Mouse (Mus musculus) CH12.LX (cell line): ENCODE measurements around the gene Macf1. TPM values are rescaled to one million over a fixed set of nuclear protein-coding genes. Genes with fewer than 3 reads are reported as not detected.

Source experiments
- DNase-seq: peaks from one replicate; pipeline ENCODE4 v3.0.0-alpha.2; 2013; ENCODE audit errors: extremely low read depth
- H3K27ac ChIP-seq: 2 replicates; pipeline ENCODE4 v1.5.1; 2012; ENCODE audit warnings: low read depth, mild to moderate bottlenecking, control low read depth, moderate library complexity; ENCODE audit not compliant: insufficient read depth
- H3K27me3 ChIP-seq: replicated peaks from 2 replicates; pipeline ENCODE3; 2012; ENCODE audit warnings: inconsistent platforms
- H3K36me3 ChIP-seq, 2 experiments: replicated peaks in 1 of 2; 2 replicates each; pipeline versions ENCODE3 to v1.6.1; 2012; ENCODE audit warnings: inconsistent platforms in 1 of 2, low read length in 1 of 2, mild to moderate bottlenecking in 1 of 2, mixed read lengths in 1 of 2, moderate library complexity in 1 of 2; ENCODE audit not compliant: control insufficient read depth in 1 of 2, insufficient read depth in 1 of 2
- H3K4me1 ChIP-seq, 2 experiments: 2 replicates each; pipeline ENCODE4 v1.6.1; 2012; ENCODE audit warnings: inconsistent platforms in 1 of 2, moderate library complexity in 1 of 2; ENCODE audit not compliant: insufficient read depth in 2 of 2, control insufficient read depth in 1 of 2
- H3K4me2 ChIP-seq: 2 replicates; pipeline ENCODE4 v1.6.1; 2012; ENCODE audit warnings: low read depth, mild to moderate bottlenecking, control low read depth; ENCODE audit not compliant: poor library complexity, insufficient read depth, severe bottlenecking
- H3K4me3 ChIP-seq, 3 experiments: fragments of 150-350 bp in 1 of 3; sonication (generic) in 1 of 3; replicated peaks in 1 of 3; 2 replicates each; pipeline versions ENCODE3 to v1.5.1; 2011 to 2012; ENCODE audit warnings: low read depth in 2 of 3, low read length in 2 of 3, mild to moderate bottlenecking in 2 of 3, moderate library complexity in 2 of 3, control low read depth in 1 of 3, improper control_type of control experiment in 1 of 3, inconsistent platforms in 1 of 3, mixed read lengths in 1 of 3; ENCODE audit not compliant: poor library complexity in 1 of 3
- H3K79me2 ChIP-seq: replicated peaks from 2 replicates; pipeline ENCODE4 v1.6.1; 2012; ENCODE audit warnings: mild to moderate bottlenecking, moderate library complexity; ENCODE audit not compliant: control insufficient read depth, poor library complexity, insufficient read depth, severe bottlenecking; ENCODE audit errors: extremely low read depth
- H3K9ac ChIP-seq: 2 replicates; pipeline ENCODE4 v1.6.1; 2012; ENCODE audit warnings: low read depth, mild to moderate bottlenecking, control low read depth, moderate library complexity; ENCODE audit not compliant: insufficient read depth
- H3K9me3 ChIP-seq: replicated peaks from 2 replicates; pipeline ENCODE3; 2012; ENCODE audit warnings: low read length, inconsistent platforms, mixed read lengths
- BHLHE40 ChIP-seq: IDR thresholded peaks from 2 replicates; pipeline ENCODE4 v1.6.1; 2011; ENCODE audit warnings: mild to moderate bottlenecking, low read depth, low read length, improper control_type of control experiment
- CTCF ChIP-seq, 2 experiments: IDR thresholded peaks in 1 of 2; conservative IDR thresholded peaks in 1 of 2; 2 replicates each; pipeline ENCODE4 v1.5.1; 2011 to 2012; ENCODE audit warnings: low read depth in 2 of 2, low read length in 2 of 2, improper control_type of control experiment in 1 of 2, inconsistent platforms in 1 of 2, mild to moderate bottlenecking in 1 of 2, moderate library complexity in 1 of 2
- ELF1 ChIP-seq: IDR thresholded peaks from 2 replicates; pipeline ENCODE4 v1.6.1; 2014; ENCODE audit warnings: low read depth, mild to moderate bottlenecking, inconsistent platforms, low read length, improper control_type of control experiment
- GABPA ChIP-seq: IDR thresholded peaks from 2 replicates; pipeline ENCODE4 v1.6.1; 2012; ENCODE audit warnings: low read depth, low read length, improper control_type of control experiment, inconsistent platforms; ENCODE audit not compliant: insufficient replicate concordance
- HCFC1 ChIP-seq: IDR thresholded peaks from 2 replicates; pipeline ENCODE4 v1.6.1; 2012; ENCODE audit warnings: low read depth, mild to moderate bottlenecking, inconsistent platforms, low read length, improper control_type of control experiment
- JUN ChIP-seq: IDR thresholded peaks from 2 replicates; pipeline ENCODE4 v1.6.1; 2011; ENCODE audit warnings: low read depth, mild to moderate bottlenecking, low read length, improper control_type of control experiment, moderate library complexity; ENCODE audit not compliant: insufficient read depth
- KAT2A ChIP-seq: IDR thresholded peaks from 2 replicates; pipeline ENCODE4 v1.6.1; 2012; ENCODE audit warnings: low read length, improper control_type of control experiment, inconsistent platforms; ENCODE audit not compliant: insufficient replicate concordance
- MAZ ChIP-seq: IDR thresholded peaks from 2 replicates; pipeline ENCODE4 v1.6.1; 2012; ENCODE audit warnings: low read depth, mild to moderate bottlenecking, inconsistent platforms, low read length, improper control_type of control experiment, moderate library complexity
- MXI1 ChIP-seq: IDR thresholded peaks from 2 replicates; pipeline ENCODE4 v1.6.1; 2011; ENCODE audit warnings: mild to moderate bottlenecking, low read depth, low read length, improper control_type of control experiment
- MYC ChIP-seq: IDR thresholded peaks from 2 replicates; pipeline ENCODE4 v1.6.1; 2011; ENCODE audit warnings: low read depth, mild to moderate bottlenecking, improper control_type of control experiment, low read length
- NRF1 ChIP-seq: IDR thresholded peaks from 2 replicates; pipeline ENCODE4 v1.6.1; 2014; ENCODE audit warnings: low read depth, mild to moderate bottlenecking, inconsistent platforms, low read length, improper control_type of control experiment, moderate library complexity
- PAX5 ChIP-seq: IDR thresholded peaks from 2 replicates; pipeline ENCODE4 v1.6.1; 2012; ENCODE audit warnings: low read length, inconsistent platforms, mixed read lengths
- POLR2AphosphoS2 ChIP-seq: IDR thresholded peaks from 2 replicates; pipeline ENCODE4 v1.6.1; 2011; ENCODE audit warnings: low read depth, low read length, improper control_type of control experiment
- RCOR1 ChIP-seq: conservative IDR thresholded peaks from 2 replicates; pipeline ENCODE4 v1.6.1; 2012; ENCODE audit warnings: low read depth, mild to moderate bottlenecking, inconsistent platforms, low read length, improper control_type of control experiment
- SMC3 ChIP-seq: IDR thresholded peaks from 2 replicates; pipeline ENCODE4 v1.6.1; 2011; ENCODE audit warnings: low read depth, low read length, improper control_type of control experiment
- TCF12 ChIP-seq: IDR thresholded peaks from 2 replicates; pipeline ENCODE4 v1.6.1; 2014; ENCODE audit warnings: low read depth, mild to moderate bottlenecking, inconsistent platforms, low read length, improper control_type of control experiment
- ZC3H11A ChIP-seq: IDR thresholded peaks from 2 replicates; pipeline ENCODE4 v1.6.1; 2012; ENCODE audit warnings: low read depth, mild to moderate bottlenecking, inconsistent platforms, low read length, improper control_type of control experiment
- ZKSCAN1 ChIP-seq: IDR thresholded peaks from 2 replicates; pipeline ENCODE4 v1.6.1; 2012; ENCODE audit warnings: low read depth, inconsistent platforms, low read length, improper control_type of control experiment, borderline replicate concordance
- dilution Hi-C: fragments of 300-500 bp; cut with MboI; formaldehyde crosslinking; loops from 2 replicates; pipeline ENCODE4 v1.14.3; 2020; ENCODE audit warnings: low sequenced_read_pairs; ENCODE audit not compliant: extremely low pct_unique_long_range_greater_than_20kb, extremely low pct_ligation_motif_present
- in situ Hi-C: fragments of 300-500 bp; cut with MboI; formaldehyde crosslinking; loops from 3 replicates; pipeline ENCODE4 v1.14.3; 2019; ENCODE audit warnings: low sequenced_read_pairs, low pct_ligation_motif_present, low pct_unique_long_range_greater_than_20kb, mixed read lengths
- polyA plus RNA-seq: library from polyadenylated mRNA; unstranded; fragments of >175 nt; gene quantifications from 2 replicates; pipeline ENCODE4 v1.2.1, GENCODE M21; 2012; ENCODE audit warnings: low read depth; ENCODE audit not compliant: insufficient read length
- total RNA-seq, 2 experiments: library from RNA; depleted of rRNA; stranded (reverse); fragments of 300-350 nt in 1 of 2; fragments of >200 nt in 1 of 2; gene quantifications; 2 replicates each; pipeline ENCODE4 v1.2.3; 2012 to 2014

Gene Macf1
- total and polyA plus RNA-seq, 3 experiments: 63.3 to 93.3 (median 77.8) TPM

DNA sequence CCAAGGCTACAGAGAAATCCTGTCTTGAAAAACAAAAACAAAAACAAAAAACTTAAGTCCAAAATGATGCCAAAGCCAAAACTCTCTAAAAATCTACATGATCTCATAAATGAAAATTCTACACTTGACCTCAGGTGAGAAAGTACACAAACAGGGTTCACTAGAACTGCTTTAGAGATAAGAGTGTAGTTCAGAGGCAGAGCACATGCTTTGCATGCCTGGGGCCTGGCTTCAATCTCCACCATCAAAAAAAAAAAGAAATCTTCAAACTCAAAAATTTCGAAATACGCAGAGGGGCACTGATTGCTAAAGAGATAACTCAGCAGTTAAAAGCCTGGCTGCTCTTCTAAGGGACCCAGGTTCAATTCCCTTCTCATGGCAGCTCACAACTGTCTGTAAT, 37.1 kb downstream of the Macf1 start:
- Histone ChIP-seq H3K27ac (no peak overlapping the region), H3K27me3 (no peaks in the 10 kb centered on the region), H3K79me2 (no peaks in the 10 kb centered on the region), H3K4me3 (no peak overlapping the region), H3K9me3 (no peaks in the 10 kb centered on the region), H3K9ac (no peak overlapping the region), H3K4me1 (no peaks in the 10 kb centered on the region), H3K36me3 (no peaks in the 10 kb centered on the region), H3K4me2 (no peak overlapping the region)
- in situ Hi-C loops (no loop called here), dilution Hi-C loops (no loop called here)
- DNase-seq: no peak
- TF ChIP-seq TCF12 (no peak), MXI1 (no peak), JUN (no peak), POLR2AphosphoS2 (no peak), BHLHE40 (no peak), MYC (no peak), KAT2A (no peak), ZKSCAN1 (no peak)

DNA sequence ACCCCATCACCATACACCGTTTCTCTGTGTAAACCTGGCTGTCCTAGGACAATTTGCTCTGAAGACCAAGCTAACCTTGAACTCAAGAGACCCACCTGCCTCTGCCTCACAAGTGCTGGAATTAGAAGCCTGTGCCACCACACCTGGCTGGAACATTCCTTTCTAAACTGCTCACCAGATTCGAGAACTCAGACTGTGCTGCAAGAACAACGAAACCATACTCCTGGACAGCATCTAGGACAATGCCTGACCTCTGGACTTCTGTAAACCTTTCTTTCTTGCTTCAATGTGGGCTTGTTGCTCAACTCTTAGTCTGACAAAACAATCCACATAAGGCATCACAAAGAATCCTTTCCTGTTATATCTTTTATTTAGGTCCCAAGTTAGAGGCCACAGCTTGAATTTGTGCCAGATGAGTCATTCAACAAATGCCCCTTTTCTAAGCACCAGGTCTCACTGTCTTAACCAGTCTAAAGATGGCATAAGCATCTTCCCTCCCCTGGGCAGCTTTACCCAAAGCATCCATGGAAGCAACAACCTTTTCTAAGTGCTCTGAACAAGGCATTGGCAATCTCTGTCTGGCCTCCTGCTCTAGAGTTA, 38.8 kb downstream of the Macf1 start:
- no peaks in the 10 kb centered on the region for H3K27me3 ChIP-seq
- no peaks in the 10 kb centered on the region for H3K4me1 ChIP-seq
- no peaks in the 10 kb centered on the region for H3K36me3 ChIP-seq
- dilution Hi-C loops: no loop called here
- H3K4me2 ChIP-seq: no peak overlapping the region
- H3K27ac ChIP-seq: no peak overlapping the region
- no peak for DNase-seq
- H3K9ac ChIP-seq: no peak overlapping the region
- TF ChIP-seq HCFC1: no peak
- no peak for TF ChIP-seq NRF1
- TF ChIP-seq ZC3H11A: no peak
- no peak for TF ChIP-seq PAX5
- TF ChIP-seq SMC3: no peak
- TF ChIP-seq RCOR1: no peak
- no peak for TF ChIP-seq KAT2A
- TF ChIP-seq GABPA: no peak
- no peak for TF ChIP-seq ELF1
- TF ChIP-seq CTCF (conservative IDR thresholded peaks at IDR 0.05 in 1 of 2, IDR thresholded peaks at IDR 0.05 in 1 of 2; ENCODE audit: low read depth in 2 of 2, low read length in 2 of 2): no peak
- TF ChIP-seq MAZ: no peak
- no peak for TF ChIP-seq ZKSCAN1
- H3K79me2 ChIP-seq: no peaks in the 10 kb centered on the region
- H3K9me3 ChIP-seq: no peaks in the 10 kb centered on the region
- in situ Hi-C loops: no loop called here
- no peak overlapping the region for H3K4me3 ChIP-seq
